Mouse (Mus musculus) embryo, embryonic 10.5 days (tissue): ENCODE measurements around the gene Ramp2.

Experiments used
- DNase-seq: peaks from one replicate; pipeline ENCODE4 v3.0.0-alpha.2; 2015; ENCODE audit warnings: low spot score

Gene Ramp2

DNA sequence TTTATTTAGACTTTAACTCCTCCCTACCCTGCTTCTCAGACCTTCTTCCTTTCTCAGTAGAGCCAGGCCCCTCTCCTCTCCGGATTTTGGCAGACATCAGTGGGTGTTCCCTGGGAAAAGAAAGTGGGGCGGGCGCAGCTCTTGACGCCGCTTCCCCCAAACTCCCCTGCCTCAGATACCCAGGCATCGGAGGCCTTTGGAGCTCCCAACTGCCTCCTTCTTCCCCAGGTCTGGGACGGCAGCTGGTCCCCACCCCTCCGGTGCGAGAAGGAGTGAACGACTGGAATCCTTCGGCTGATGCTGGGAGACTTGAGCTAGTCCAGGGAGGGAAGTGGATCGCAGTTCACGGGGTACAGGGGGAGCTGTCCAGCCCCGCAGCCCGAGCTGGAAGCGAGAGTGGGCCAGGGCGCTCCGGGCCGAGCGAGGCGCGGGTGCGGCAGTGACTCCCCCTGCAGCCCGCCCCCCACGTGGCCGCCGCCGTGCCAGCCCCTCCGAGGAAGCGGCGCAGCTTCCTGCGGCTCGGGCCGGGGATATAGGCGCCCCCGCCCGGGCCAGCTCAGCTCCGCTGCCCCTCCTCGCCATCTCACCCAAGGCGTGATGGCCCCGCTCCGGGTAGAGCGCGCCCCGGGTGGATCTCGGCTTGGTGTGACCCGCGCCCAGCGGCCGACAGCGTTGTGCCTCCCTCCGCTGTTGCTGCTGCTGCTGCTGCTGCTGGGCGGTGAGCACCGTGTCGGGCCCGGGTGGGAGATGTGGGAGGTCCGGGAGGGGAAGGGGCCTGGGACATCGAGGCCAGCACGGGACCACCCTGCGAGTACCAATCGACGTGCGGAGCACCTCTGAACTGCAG lies at the start of gene Ramp2:
TSS of gene Ramp2 (plus strand) at position 174 of the 847 bp plus-strand sequence.
- DNase-seq = peak; percentile 59

DNA sequence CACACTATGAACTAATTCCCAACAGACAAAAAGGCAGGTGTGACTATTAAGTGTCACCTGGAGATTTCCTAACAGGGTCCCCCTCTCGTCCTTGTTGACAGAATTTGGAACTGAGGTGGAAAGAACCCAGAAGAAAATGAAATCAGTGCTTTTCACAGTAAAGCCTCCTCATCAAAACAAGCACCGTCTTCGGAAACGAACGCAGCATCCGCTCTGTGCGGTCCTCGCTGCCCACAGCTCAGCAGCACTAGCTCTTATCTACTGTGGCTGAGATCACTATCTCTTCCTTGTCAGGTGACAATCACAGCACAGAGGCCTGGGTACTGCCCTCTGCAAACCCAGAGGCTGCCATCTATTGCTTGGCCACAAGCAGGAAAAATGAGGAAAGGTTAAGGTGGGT lies 49.7 kb upstream of the Ramp2 start:
- no peak for DNase-seq

DNA sequence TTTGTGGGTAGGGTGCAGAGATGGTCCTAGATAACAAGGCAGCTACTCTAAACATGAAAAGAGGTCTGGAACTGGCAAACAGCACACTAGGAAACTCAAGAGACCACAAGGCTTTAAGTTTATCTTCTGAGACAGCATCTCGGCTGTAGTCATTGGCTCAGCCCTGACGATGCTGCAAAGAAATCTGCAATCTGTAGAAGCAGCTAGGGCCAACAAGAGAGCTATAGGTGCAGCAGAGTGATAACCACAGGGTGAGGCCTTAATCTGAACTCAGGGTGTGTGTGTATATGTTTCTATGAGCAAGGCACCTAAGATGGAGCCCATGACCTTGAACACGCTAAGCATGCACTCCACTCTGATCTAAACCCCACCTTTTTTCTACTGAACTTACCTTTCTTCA lies 46.3 kb upstream of the Ramp2 start:
- no peak for DNase-seq

GRCm38 (mm10) chr11:101200986-101201385 lies 44.8 kb upstream of the Ramp2 start:
- peak; percentile 79 for DNase-seq

GRCm38 (mm10) chr11:101211970-101212369 lies 33.9 kb upstream of the Ramp2 start:
- peak; percentile 92 for DNase-seq

- no peak for DNase-seq
These were observed 28.9 kb upstream of the Ramp2 start for GRCm38 (mm10) chr11:101216936-101217335.

DNA sequence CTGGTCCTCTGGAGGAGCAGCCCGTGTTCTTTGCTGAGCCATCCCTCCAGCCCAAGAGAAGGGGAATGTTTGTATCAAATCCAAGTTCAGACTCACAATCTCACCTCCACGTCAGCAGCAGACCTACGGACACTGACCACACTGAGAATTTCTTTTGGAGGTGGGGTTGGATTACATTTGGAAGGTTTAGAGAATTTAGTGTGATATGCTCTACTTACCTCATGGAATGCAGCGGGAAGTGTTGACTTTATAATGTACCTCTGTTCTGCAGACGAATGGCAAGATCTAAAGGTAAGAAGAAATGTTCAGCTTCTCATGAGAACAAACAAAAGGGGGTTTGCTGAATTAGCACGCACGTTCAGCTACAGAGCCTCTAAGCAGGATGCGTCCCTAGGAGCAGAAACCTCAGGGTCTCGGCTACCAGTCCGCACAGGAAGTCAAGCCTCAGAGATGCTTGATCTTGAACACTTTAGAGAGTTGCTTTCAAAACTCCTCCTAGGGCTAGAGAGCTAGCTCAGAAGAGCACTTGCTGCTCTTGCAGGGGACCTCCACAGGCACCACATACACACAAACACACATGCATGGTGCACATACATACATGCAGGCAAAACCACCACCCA lies 27.3 kb upstream of the Ramp2 start:
- no peak for DNase-seq

GRCm38 (mm10) chr11:101220853-101221252 lies 25.0 kb upstream of the Ramp2 start:
- DNase-seq = no peak

DNA sequence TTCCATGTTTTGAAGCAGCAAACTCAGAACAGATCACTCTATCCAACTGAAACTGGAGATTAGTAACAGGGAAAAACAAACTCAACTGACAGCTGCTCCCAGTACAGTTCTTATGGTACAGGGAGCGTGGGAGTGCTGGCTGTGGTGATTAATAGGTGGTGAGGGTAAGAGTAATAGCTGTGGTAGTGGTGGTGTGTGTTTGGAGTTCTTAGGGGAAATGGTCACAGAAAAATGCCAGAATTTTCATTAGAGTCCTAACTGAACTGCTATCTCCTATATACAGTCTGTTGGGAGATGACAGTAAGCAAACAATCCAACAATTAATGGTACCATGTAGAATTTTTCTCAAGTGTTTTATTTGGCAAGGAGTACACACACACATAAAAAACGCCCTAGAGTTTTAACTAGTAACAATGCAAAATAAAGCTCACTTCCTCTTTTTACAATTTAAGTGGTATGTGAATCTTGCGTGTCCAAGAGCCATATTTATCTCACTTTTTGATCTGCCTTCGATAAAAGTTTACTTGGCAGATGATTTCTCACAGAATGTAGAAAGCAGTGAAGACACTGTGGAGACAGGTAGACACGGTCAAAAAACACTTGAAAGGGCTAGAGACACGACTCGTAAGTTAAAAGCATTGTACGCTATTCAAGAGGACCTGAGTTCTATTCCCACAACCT lies 24.4 kb upstream of the Ramp2 start:
- no peak for DNase-seq

GRCm38 (mm10) chr11:101224337-101224736 lies 21.5 kb upstream of the Ramp2 start:
- no peak for DNase-seq

DNA sequence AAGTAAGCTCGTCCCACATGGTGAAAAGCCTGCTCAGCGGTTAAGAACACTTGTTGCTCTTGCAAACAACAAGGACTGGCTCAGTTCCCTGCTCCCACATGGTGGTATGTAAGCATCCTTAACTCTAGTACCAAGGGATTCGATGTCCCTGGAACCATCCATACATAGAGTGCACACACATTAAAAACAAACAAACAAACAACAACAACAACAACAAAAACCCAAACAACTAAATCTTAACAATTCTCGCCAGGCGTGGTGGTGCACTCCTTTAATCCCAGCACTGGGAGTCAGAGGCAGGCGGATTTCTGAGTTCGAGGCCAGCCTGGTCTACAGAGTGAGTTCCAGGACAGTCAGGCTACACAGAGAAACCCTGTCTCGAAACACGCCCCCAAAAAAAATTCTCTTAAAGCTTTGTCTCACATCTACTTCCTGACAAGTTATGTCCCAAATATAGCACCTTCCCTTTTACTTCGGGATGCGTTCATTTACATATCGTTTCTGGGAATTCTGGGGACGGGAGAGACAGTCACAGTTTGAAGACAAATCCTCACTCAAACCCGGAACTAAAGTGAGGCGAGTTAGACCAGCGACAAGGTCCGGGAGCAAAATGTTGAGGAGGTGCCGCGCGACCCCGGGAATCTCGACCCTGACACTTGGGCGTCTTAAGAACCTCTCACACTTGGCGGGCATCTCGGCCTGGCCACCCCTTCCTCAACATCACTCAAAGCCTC lies 20.3 kb upstream of the Ramp2 start:
- DNase-seq = no peak

GRCm38 (mm10) chr11:101226065-101226701 lies 19.6 kb upstream of the Ramp2 start, which contains the start of gene Ezh1:
Gene Ezh1, minus strand, starts transcription at chr11:101226463.
- DNase-seq = peak; percentile 86

DNA sequence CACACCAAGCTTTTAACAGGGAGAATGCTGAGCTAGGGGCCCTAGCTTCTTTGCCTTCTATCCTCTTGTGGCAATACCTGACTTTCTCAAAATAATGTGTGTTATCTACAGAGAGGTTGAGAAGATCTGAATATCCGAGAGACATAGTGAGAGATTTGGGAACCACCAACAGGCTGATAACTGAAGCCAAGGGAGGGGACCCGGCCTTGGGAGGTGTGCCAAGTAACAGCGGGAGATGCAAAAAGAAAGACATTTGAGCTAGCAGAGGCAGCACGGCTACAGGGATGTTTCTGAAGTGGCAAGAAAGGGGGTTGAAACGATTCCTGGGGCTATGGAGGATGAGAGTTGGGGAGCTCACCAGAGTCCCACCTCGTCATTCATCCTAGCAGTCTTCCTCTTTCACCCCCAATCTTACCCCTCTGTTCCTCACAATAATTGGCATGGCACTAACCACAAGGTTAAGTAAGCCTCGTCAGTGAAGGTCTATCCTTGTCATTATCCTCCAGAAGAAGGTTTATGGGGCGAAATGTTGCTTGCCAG lies 16.4 kb upstream of the Ramp2 start:
- no peak for DNase-seq

DNA sequence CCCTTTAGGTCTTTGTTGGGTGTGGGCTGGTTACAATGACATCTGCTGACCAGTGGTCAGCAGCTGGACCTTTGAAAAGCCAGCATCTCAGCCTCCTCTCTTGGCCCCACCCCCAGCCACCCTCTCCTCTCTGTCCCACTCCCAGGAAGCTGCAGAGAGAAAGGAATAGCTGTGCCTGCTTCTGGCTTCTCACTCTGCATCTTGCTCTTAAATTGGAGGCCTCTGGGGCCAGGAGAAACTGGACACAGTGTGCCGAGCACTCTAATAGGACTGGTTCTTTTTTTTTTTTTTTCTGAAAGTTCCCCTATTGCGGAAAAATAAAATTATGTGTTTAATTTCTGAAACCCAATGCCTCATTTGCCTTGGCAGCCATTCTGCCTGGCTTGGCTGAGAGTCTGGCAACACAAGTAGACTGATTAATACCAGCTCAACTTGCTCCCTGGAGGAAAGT lies 15.7 kb upstream of the Ramp2 start:
- peak; percentile 30 for DNase-seq

DNA sequence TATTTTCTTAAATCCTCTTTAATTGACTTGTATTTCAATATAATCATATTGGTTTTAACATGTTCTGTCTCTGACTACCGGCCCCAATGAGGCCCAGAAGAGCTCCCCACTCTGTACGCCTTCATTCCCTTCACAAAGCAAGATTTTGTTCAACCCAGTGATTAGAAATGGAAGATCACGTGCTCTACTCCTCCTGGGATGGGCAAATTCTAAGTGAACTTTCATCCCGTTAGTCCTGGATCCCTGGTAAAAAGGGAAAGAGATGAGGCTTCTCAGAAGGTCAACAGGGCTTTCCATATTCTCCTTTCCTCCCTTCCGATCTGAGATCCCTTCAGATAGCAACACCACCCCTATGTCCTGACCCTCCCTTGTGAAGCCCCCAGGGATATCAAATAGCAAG lies 15.3 kb upstream of the Ramp2 start:
- DNase-seq = no peak

- peak; percentile 69 for DNase-seq
These were observed 14.6 kb upstream of the Ramp2 start for GRCm38 (mm10) chr11:101230991-101231871.

- DNase-seq = peak; percentile 46
These were observed 13.6 kb upstream of the Ramp2 start for GRCm38 (mm10) chr11:101232010-101232839.

DNA sequence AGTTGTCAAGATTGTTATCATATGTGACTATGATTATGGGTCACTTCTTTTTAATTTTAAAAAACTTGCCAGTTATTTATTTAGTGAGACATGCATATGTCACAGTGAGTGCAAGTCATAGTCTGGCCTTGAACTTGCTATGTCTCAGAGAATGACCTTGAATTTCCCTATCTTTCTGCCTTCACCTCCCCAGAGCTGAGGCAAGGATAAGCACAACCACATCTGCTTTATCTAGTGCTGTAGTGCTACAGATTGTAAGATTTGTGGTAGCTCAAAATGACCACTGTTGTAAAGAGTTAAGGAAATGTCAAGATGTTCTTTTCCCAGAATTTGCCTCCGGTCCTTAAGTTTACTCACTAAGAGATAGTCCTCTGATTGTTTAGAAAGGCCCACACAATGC lies 12.6 kb upstream of the Ramp2 start:
- no peak for DNase-seq

- DNase-seq = no peak
These were observed 11.7 kb upstream of the Ramp2 start for GRCm38 (mm10) chr11:101234124-101234523.
